ENCODE assay signal across 8 mouse cellular contexts in genomic region chr17:24724184-24724583, GRCm38 (mm10). TPM values are rescaled to one million over a fixed set of nuclear protein-coding genes. Genes with fewer than 3 reads are reported as not detected.
DNase-seq lines count a peak whose midpoint lies in the region; ATAC-seq and TF ChIP-seq lines count a peak whose summit lies in the region.

TSS of gene Ndufb10 (minus strand) at chr17:24724478.

- WGBS in forebrain, embryonic 15.5 days: under 1% methylated on average over 30 of the region's 30 CpGs
- WGBS in lung, adult 2 months: under 1% methylated on average over 30 of the region's 30 CpGs

- peak; percentile 94 for DNase-seq in ES-CJ7 (ENCODE audit: low read depth, low spot score)
- DNase-seq in cerebellum, adult 11 months: peak; percentile 96
- peak; percentile 90 for DNase-seq in heart, postnatal 25 days (ENCODE audit: low spot score)
- DNase-seq in layer of hippocampus, adult 18-20 months (ENCODE audit: low spot score in 2 of 2): peak; percentile 92 to 97
- DNase-seq in lung, adult 2 months: peak; percentile 95
- peak; percentile 85 to 87 for DNase-seq in thymus, adult 18-20 months

- peak within 1 kb of the TSS; percentile 80 for H3K27ac ChIP-seq in forebrain, embryonic 15.5 days (replicated peaks)

- peaks cover 31% of the 10 kb centered on the region for H3K4me1 ChIP-seq in forebrain, embryonic 15.5 days
- H3K4me1 ChIP-seq in lung, adult 2 months (ENCODE audit: control insufficient read depth, insufficient read depth, low read length): peaks cover 10% of the 10 kb centered on the region; the same call in 1 of the 2 replicates

- H3K36me3 ChIP-seq in forebrain, embryonic 15.5 days: peaks cover 14% of the 10 kb centered on the region

- peak; percentile 94; the same call in 1 of the 2 replicates for TF ChIP-seq POLR2A in lung, adult 2 months (IDR thresholded peaks at IDR 0.05; ENCODE audit: borderline replicate concordance, extremely low read depth, low read depth, low read length)

- intact Hi-C loops in heart, postnatal 25 days (cut with DNase I): no loop called here

- peak within 1 kb of the TSS; percentile 95 for H3K9ac ChIP-seq in forebrain, embryonic 15.5 days (replicated peaks)

- peak; percentile 88 for TF ChIP-seq CTCF in lung, adult 2 months (IDR thresholded peaks at IDR 0.05; ENCODE audit: insufficient read depth, low read length)

- H3K4me3 ChIP-seq in forebrain, embryonic 15.5 days: peak within 1 kb of the TSS; percentile 84
- H3K4me3 ChIP-seq in lung, adult 2 months (replicated peaks; ENCODE audit: extremely low read depth, low read depth, low read length): peak within 1 kb of the TSS; percentile 99

- H3K27me3 ChIP-seq in forebrain, embryonic 15.5 days: peaks cover 6% of the 10 kb centered on the region; the same call in 1 of the 2 replicates

- peak within 1 kb of the TSS; percentile 85 for H3K4me2 ChIP-seq in forebrain, embryonic 15.5 days (replicated peaks)

- ATAC-seq in forebrain, embryonic 15.5 days (replicated peaks): peak; percentile 77
- ATAC-seq in neutrophil, adult 5-6 weeks (ENCODE audit: extremely low read depth, insufficient number of reproducible peaks, low FRiP score, poor library complexity, severe bottlenecking): peak; percentile 67

- H3K9me3 ChIP-seq in forebrain, embryonic 15.5 days: no peaks in the 10 kb centered on the region

RNA-seq across cellular contexts. Expression of gene Ndufb10, which starts in this region (rescaled TPM):
- polyA plus RNA-seq in forebrain, embryonic 15.5 days (2015; fragmentation: Nextera tagmentation; extraction: Ambion mirVana): 249 and 261 TPM in 2 replicates
- total RNA-seq in heart, postnatal 25 days (2021): 1,000 to 10,000 TPM; 1,080 to 1,118 TPM
- total RNA-seq in layer of hippocampus, adult 18-20 months (2021): 100 to 1,000 TPM; 226 to 238 TPM
- 174 and 218 TPM in 2 replicates for polyA plus RNA-seq in lung, adult 2 months (2012; rRNA removed)
- 107 and 119 TPM in 2 replicates for total RNA-seq in neutrophil, adult 5-6 weeks (2017)

Comparison
In these comparisons a context has a peak if more than half of its experiments do, and no peak if none do; other contexts are left out.
1. Peak in every context shown above with its lines: DNase-seq, ATAC-seq, H3K4me3 ChIP-seq and H3K27ac ChIP-seq.